In the genomic region with DNA sequence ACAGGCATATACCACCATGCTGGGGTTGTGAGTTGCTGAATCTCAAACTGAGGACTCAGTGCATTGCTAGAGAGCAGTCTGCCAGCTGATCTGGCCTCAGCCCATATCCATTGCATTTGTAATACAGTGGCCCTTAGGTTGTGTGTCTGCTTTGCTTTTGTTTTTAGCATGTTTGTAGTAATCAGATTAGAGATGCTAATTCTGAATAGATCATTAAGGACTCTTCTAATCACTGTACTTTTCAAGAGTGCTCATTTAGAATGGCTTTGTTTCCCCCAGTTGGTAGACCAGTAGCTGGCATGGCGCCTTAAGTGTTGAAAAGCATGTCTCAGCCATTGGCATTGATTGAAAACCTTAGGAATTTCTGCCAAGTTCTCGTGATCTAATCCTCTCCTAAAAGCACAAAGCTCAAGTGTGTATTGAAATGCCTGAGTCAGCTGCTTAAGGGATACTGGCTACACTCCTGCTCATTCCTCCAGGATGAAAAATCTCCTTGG, we compare ENCODE assay signal across 10 mouse cellular contexts. TPM values are rescaled to one million over a fixed set of nuclear protein-coding genes. Genes with fewer than 3 reads are reported as not detected.
DNase-seq lines count a peak whose midpoint lies in the region; ATAC-seq lines count a peak whose summit lies in the region.
"Had no signal": no experiment of that assay in that cellular context is flagged by ENCODE, and none has a peak within 500 bp of the region (broad histone marks: within the 10 kb centered on the region; RNA-seq: fewer than 3 reads in every experiment).

No protein-coding gene starts in this region.

- H3K27ac ChIP-seq in heart, embryonic 16.5 days (ENCODE audit: low read length): no peak overlapping the region
- H3K27ac ChIP-seq in heart, embryonic 10.5 days: no peak overlapping the region
- H3K27ac ChIP-seq in embryonic facial prominence, embryonic 13.5 days: peak overlapping the region; percentile 44; the same call in 1 of the 2 replicates
- H3K27ac ChIP-seq: liver, embryonic 13.5 days had no signal

- no peak overlapping the region for H3K4me3 ChIP-seq in heart, embryonic 16.5 days (ENCODE audit: low read length)
- H3K4me3 ChIP-seq in heart, embryonic 10.5 days: no peak overlapping the region
- no peak overlapping the region for H3K4me3 ChIP-seq in embryonic facial prominence, embryonic 13.5 days
- H3K4me3 ChIP-seq: erythroblast, embryonic 14.5 days; liver, embryonic 13.5 days had no signal

- no peak overlapping the region for H3K4me2 ChIP-seq in heart, embryonic 16.5 days (ENCODE audit: low read depth, low read length)
- H3K4me2 ChIP-seq in embryonic facial prominence, embryonic 13.5 days: no peak overlapping the region
- H3K4me2 ChIP-seq: liver, embryonic 13.5 days had no signal

- ATAC-seq in heart, embryonic 16.5 days (replicated peaks; ENCODE audit: extremely low read depth, insufficient read depth, low FRiP score): 0 out of 2 replicates have a peak, but pooled peaks have one; percentile 37
- no peak for ATAC-seq in embryonic facial prominence, embryonic 13.5 days (ENCODE audit: insufficient number of reproducible peaks, insufficient read depth, low FRiP score, low TSS enrichment, low read depth)

- no peak for DNase-seq in heart, embryonic 10.5 days (ENCODE audit: low spot score)
- peak; percentile 60 for DNase-seq in 3134 (ENCODE audit: extremely low read depth, insufficient read length, low spot score)
- peak; percentile 22 to 55 for DNase-seq in layer of hippocampus, postnatal 10 days (ENCODE audit: low spot score in 2 of 2)
- DNase-seq in telencephalon, adult 2 months (ENCODE audit: low read depth, low spot score): peak; percentile 12
- no peak for DNase-seq in thymus, postnatal 14 days
- no peak for DNase-seq in liver
- DNase-seq: liver, embryonic 13.5 days had no signal

- no peak overlapping the region for H3K9ac ChIP-seq in heart, embryonic 16.5 days (ENCODE audit: low read length)
- no peak overlapping the region for H3K9ac ChIP-seq in embryonic facial prominence, embryonic 13.5 days
- H3K9ac ChIP-seq: liver, embryonic 13.5 days had no signal

- no peaks in the 10 kb centered on the region for H3K9me3 ChIP-seq in heart, embryonic 16.5 days (replicated peaks; ENCODE audit: control insufficient read depth, low read length)
- H3K9me3 ChIP-seq in heart, embryonic 10.5 days: no peaks in the 10 kb centered on the region
- H3K9me3 ChIP-seq in embryonic facial prominence, embryonic 13.5 days: no peaks in the 10 kb centered on the region
- H3K9me3 ChIP-seq: liver, embryonic 13.5 days had no signal

- H3K4me1 ChIP-seq in heart, embryonic 16.5 days (ENCODE audit: control insufficient read depth, insufficient read depth, low read length): peaks cover 3% of the 10 kb centered on the region
- no peaks in the 10 kb centered on the region for H3K4me1 ChIP-seq in heart, embryonic 10.5 days
- peaks cover 16% of the 10 kb centered on the region for H3K4me1 ChIP-seq in embryonic facial prominence, embryonic 13.5 days
- H3K4me1 ChIP-seq: liver, embryonic 13.5 days had no signal

- H3K27me3 ChIP-seq in heart, embryonic 16.5 days (ENCODE audit: control insufficient read depth, insufficient read depth, low read length): no peaks in the 10 kb centered on the region
- no peaks in the 10 kb centered on the region for H3K27me3 ChIP-seq in heart, embryonic 10.5 days (ENCODE audit: insufficient read depth, poor library complexity, severe bottlenecking)
- H3K27me3 ChIP-seq in embryonic facial prominence, embryonic 13.5 days: no peaks in the 10 kb centered on the region
- H3K27me3 ChIP-seq: liver, embryonic 13.5 days had no signal

- peaks cover 3% of the 10 kb centered on the region; the same call in 1 of the 2 replicates for H3K36me3 ChIP-seq in heart, embryonic 16.5 days (ENCODE audit: control insufficient read depth, insufficient read depth)
- peaks cover 6% of the 10 kb centered on the region; the same call in 1 of the 2 replicates for H3K36me3 ChIP-seq in heart, embryonic 10.5 days
- H3K36me3 ChIP-seq in embryonic facial prominence, embryonic 13.5 days: peaks cover 11% of the 10 kb centered on the region; the same call in 1 of the 2 replicates
- H3K36me3 ChIP-seq: liver, embryonic 13.5 days had no signal

- 46% methylated on average over 2 of the region's 2 CpGs for WGBS in heart, embryonic 16.5 days
- WGBS in heart, embryonic 10.5 days: 53% methylated on average over 2 of the region's 2 CpGs
- WGBS in embryonic facial prominence, embryonic 13.5 days: 51% methylated on average over 2 of the region's 2 CpGs

RNA-seq across cellular contexts. Expression of gene Sntb2, which starts 43.3 kb away (rescaled TPM):
- 11.7 and 12.4 TPM in 2 replicates for polyA plus RNA-seq in heart, embryonic 16.5 days (2015; fragmentation: Nextera tagmentation; extraction: Ambion mirVana)
- 8.7 and 9.8 TPM in 2 replicates for polyA plus RNA-seq in heart, embryonic 10.5 days (2016; fragmentation: Nextera tagmentation; extraction: Ambion mirVana)
- polyA plus RNA-seq in embryonic facial prominence, embryonic 13.5 days (2015; fragmentation: Nextera tagmentation; extraction: Ambion mirVana): 17.6 and 20.1 TPM in 2 replicates
- total RNA-seq in layer of hippocampus, postnatal 10 days (2021): 1 to 10 TPM; 7.4 to 8.7 TPM

RNA-seq across cellular contexts. Expression of gene Vps4a, which starts 52.2 kb away (rescaled TPM):
- polyA plus RNA-seq in heart, embryonic 16.5 days (2015; fragmentation: Nextera tagmentation; extraction: Ambion mirVana): 57.2 and 57.8 TPM in 2 replicates
- polyA plus RNA-seq in heart, embryonic 10.5 days (2016; fragmentation: Nextera tagmentation; extraction: Ambion mirVana): 52.3 and 52.8 TPM in 2 replicates
- polyA plus RNA-seq in embryonic facial prominence, embryonic 13.5 days (2015; fragmentation: Nextera tagmentation; extraction: Ambion mirVana): 81.6 and 81.7 TPM in 2 replicates
- total RNA-seq in layer of hippocampus, postnatal 10 days (2021): 100 to 1,000 TPM; 108 to 119 TPM

Comparison
In these comparisons a context has a peak if more than half of its experiments do, and no peak if none do; other contexts are left out.
1. DNase-seq: peak in 3134 (single experiment), layer of hippocampus, postnatal 10 days (2 of 2) and telencephalon, adult 2 months (single experiment); none in heart, embryonic 10.5 days (single experiment), thymus, postnatal 14 days (single experiment) and liver (single experiment).